Mouse (Mus musculus): ENCODE results near the gene Cotl1.
A peak's percentile ranks its signal among the peaks of the same experiment; 100 is the strongest.

Cotl1 gene

DNA sequence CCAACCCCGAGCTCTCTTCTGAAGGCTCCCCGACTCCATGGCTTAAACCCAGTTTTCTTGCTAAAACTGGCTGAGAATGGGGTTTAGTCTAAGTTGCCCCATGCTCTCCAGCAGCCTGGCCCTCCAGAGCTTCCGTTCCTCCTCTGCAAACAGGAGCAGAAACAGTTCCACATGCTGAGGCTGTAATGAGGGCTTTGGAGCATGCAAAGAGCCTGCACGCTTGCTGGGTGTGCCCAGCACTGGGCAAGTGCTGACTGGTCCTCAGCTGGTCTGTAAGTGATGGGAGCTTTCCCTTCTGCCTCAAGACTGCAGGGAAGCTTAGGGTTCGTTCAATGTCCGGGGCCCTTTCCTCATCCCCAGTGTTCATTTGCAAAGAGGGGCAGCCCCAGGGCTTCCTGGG is 24.1 kb downstream of the Cotl1 start:
- no peak for DNase-seq

DNA sequence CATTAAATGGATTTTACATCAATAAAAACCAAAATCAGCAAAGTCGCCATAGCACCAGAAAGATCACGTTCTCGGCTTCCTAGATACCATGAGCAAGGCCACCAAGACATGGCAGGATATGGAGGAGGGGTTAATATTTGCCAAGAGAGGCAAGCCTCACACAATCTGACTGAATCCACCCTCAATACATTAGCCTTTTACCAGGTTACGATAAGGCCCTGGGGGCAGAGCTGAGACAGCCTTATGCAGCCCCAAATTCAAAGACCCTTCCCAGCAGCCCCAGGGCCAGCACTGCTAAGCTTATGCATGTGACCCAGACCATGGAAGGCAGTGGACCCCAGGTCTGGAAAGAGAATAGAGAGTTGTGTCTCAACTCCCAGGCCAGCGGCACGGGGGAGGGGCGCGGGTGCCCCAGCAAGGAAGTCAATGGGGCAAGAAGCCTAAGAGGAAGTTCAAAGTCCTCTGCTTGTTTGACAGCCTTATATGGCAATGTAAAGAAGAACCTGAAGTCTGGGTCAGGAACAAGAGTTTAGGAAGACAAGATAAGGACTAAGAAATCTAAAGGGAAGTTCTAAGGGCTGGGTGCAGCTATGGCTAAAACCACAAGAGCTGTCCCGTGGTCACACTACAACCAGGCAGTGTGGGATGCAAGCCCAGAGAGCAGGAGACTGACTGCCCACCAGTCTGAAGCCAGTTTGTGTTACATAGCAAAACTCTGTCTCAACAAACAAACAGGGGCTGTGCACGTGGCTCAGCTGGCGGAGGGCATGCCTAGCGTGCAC is 27.5 kb downstream of the Cotl1 start:
- peak; percentile 72 to 78 for DNase-seq

DNA sequence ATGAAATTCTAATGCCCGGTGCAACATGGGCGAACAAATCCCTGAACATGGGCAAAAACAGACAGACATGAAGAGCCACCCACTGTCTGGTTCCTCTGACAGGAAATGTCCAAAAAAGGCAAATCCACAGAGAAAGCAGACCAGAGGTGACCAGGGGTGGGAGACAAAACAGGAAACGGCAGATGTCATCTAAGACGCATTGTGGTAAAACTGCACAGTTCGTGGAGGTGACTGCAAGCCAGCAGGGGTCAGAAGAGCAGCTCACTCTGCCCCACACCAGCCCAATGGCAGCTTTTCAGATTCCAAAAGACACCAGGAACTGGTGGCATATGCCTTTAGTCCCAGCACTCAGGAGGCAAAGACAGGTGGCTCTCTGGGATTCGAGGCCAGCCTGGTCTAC is 28.4 kb downstream of the Cotl1 start:
- peak; percentile 49 to 63 for DNase-seq

DNA sequence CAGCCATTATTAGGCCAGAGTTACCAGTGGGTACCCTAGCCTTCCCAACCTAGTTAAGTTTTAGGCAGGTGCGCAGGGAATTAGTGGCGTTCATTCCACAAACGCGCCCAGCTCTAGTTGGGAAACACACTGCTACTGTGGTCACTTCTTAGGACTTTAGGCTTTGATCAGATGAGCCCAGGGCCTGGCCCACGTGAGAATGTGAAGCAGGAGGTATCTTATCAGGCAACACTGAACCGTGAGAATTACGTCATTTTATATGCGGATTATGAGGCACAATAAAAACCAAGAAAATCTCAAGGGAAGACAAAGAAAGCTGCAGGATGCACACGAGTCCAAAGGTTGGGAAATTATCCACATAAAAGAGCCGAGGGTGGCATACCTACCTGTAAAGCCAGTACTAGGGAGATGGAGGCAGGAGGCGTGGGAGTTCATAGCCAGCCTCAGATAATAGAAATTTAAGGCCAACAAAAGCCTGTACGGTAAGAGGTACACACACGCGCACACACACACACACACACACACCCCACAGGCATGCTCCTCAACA is 29.3 kb downstream of the Cotl1 start:
- DNase-seq, result no peak

DNA sequence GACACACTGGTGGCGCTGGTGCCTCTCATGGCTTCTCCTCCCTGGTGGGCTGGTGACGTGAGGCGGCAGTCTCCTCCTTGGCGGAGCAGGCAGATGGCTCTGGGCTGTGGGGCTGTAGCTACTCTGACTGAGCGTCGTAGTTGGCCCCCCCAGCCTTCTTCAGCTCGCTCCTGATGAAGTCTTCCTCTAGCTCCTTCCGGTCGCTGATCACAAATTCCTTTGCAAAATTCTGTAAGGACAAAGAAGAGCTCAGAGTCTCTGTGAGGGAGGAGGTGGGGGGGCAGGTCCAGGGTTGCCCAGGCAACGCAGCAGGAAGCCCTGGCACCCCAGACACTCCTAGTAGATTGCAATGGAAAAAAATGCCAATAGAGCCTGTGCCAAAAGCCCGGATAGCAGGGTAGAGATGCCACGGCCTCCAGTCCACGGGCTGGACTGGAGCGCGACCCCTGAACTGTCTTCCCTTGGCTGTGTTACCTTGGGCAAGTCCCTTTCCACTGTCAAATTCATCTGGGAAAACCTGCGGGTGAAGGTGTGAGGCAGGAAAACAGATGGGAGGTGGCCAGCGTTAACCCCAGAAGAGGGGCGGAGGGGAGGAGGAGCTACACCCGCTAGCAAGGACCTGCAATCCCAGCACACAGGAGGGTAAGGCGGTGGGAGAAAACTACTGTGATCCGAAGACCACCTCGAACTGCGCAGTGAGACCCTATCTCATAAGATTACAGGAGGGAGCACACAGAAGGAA is 30.0 kb downstream of the Cotl1 start:
- DNase-seq, result no peak

DNA sequence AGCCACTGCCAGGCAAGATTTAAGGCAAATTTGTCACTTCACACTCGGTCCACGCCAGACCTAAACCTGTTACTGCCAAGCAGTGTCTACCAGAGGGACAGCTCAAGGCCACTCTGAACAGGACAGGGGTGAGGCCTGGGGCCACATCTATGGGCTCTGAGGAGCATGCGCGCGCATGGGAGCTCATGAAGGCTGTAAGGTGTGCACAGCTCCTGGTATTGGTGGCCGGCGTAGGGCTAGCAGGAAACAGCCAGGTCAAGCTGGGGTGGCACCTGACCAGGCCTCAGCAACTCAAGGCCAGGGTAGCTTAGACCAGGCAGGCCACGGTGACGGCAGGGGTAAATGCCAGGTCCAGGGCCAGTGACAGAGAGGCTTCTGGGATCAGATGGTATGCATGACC is 30.7 kb downstream of the Cotl1 start:
- no peak for DNase-seq

DNA sequence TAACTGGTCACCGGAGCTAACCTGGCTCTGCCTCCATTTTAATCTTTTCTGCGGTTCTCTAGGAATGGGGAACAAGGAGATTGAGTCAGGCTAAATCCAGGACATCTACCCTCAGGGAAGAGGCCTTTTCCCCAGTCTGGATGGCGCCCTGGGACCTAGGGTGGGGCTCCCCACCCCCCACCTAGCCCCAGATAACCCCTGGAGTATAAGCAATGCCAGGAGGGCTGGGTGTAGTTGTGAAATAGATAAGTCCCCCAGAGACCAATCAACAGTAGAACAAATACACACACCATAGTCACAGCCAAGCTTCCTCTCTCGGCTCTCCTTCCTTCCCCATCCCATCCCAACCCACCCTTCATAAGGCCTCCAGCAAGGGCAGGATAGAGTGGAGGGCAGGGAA is 32.7 kb downstream of the Cotl1 start:
- no peak for DNase-seq

DNA sequence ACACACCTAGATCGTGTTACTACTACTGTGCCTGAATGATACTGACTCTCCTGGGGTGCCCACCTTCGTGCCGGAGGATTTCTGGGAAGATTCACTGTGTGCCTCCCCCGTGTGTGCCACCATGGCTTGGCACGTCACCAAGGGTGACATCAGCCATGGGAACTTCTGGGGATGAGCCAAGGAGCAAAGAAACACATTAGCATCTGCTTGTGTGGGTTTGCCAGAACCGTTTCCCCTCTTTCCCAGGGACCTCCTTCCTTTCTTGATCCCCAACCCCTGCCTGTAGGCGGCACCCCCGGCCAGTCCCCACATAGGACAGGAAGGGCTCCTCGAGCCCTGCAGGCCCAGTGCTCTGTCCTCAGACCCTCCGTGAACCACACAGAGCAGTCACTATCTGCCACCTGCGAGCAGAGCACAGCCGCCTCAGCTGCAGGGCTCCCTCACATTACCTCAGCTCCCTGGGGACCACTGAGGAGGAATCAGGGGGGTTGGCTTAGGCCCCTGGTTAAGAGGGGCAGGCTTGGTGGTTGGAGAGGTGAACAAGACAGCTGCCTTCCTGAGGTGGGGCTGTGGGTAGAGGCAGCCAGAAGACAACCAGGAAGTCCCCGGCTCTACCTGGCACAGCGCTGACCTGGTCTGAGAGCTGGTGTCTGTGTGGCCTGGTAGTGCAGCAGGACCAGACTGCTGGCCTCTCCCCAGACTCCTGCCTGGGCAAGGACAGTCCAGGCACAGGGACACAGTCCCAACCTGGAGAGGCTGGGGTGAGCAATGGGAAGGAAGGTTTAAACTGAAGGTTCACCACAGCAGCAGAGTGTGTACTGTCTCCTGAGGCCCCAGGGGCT is 33.7 kb downstream of the Cotl1 start:
- peak in 1 of 2 experiments; percentile 48 for DNase-seq

DNA sequence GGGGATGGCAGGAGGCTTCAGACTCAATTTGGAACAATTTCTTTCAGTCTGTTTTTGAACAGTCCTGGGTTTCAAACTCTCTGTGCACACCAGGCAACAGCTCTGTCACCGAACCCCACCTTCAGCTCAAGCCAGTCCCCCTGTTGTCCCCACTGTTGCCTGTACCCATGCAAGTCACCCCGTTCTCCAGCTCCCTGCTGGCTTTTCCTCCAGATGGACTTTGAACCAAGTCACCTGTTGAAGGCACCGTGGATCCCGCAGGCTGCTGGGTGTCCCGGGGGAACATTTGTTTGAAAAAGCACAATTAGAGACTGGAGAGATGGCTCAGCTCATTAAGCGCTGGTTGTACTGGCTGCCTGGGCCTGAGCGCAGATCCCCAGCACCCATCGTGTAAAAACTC is 35.1 kb downstream of the Cotl1 start:
- no peak for DNase-seq

DNA sequence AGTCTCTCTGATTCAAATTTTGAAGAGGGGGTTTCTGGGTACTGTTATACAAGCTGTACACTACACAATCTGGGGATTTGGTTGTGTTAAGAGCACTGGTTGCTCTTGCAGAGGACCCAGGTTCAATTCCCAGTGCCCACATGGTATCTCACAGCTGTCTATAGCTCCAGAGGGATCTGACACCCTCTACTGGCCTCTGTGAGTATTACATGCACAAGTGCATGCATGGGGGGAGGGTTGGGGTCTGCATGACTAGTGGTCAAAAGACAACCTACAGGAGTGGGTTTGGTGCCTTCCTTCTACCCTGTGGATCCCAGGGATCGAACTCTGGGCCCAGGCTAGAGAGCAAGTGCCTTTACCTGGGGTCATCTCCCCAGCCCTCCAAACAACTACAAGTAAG is 37.8 kb downstream of the Cotl1 start:
- DNase-seq, result no peak

DNA sequence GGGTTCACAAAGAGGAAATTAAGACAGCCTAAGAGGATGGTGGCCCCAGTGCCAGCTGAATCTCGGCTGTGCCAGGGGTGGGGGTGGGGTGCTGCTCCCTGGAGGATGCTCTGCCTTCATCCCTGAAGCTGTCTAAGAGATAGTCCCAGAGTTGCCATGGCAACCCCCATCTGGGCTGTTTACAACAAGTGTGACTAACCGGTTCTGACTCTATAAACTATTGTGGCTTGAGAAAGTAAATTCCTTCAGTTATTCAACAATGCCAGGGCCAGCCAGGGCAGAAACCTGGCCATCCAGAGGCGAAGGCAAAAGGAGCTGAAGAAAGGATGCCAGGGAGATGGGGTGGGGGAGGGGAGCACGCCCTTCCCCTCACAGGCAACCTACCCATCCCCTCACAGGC is 39.2 kb downstream of the Cotl1 start:
- DNase-seq, result no peak

DNA sequence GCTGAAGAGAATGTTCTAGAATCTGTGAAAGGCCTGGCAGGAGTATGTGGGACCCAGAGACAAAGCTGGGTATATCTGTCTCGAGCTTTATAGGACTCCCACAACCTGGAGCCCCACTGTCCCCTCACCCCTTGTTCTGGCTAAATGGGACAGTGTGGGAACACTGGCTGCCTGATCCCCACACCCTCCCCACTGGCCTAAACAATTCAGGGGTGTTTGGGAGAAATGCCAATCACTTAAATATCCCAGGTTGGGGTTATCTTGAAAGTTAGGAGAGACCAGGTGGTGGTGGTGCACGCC is 41.4 kb downstream of the Cotl1 start:
- no peak for DNase-seq

DNA sequence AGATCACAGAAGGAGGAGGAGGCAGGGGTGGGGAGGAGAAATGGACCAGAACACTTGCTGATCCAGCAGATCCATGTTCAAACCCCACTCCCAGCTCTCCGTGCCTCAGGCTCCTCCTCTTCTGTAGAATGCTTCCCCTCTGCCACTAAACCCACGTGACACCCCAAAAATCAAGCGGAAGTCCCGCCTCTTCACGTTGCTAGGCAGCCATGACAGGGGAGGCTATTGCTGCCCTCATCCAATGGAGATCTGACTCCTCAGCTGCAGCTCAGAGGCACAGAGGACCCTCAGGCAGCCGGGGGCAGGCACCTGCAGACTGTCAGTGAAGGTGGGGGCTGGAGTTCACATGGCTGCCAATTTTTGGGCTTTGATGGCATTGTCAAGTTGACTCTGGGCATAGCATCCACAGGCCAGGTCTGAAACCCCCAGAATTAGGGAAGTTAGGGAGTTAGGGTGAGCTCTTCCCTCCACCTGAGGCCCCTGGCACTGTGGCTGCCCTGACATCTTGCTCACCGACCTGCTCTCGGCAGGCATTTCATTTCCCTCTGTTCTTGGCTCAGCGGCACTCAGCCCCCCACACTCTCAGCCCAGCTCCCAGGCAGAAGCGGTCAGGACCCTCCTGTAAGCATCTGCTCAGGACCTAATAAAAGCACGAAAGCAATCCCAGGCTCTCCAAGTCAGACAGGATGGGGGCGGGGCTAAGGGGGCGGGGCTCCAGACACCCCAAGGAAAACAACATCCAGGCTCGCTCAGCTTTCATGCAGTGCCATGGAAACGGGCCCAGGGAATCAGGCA is 42.0 kb downstream of the Cotl1 start:
- DNase-seq, result peak; percentile 86 to 94

DNA sequence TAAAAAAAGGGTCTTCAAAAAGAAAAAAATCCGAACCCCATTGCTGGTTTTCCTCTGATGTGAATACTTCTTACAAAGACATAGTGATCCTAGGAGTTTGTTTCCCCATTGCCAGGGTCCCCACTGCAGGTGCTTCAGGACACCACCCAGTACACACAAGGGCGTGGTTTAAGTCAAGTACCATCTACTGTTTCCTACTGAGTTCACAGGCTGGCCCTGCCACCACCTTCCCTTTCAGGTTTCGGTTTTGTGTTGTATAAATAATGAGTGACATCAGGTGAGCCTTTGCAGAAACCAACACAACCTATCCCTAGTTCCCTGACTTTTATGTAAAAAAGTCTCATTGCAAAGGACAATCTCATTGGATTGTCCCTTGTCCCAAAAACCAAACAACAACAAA is 44.7 kb downstream of the Cotl1 start:
- no peak for DNase-seq

DNA sequence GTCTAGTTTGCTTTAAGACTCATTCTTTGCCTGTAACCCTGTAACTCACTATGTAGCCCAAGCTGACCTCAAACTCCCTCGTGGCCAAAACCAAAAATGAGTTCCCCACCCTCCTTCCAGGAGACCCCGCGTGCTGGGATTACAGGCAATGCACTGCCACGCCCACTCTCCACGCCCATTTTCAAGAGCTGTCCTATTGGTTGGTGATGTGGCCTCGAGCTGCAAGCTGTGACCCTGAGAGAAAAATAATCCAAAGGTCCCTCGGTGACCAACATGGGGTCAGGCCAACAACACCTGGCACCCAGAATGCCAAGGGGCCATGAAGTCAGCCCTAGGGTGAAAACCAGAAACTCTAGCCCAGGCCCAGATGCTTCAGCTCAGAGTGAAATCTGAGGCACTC is 45.7 kb downstream of the Cotl1 start:
- no peak for DNase-seq

DNA sequence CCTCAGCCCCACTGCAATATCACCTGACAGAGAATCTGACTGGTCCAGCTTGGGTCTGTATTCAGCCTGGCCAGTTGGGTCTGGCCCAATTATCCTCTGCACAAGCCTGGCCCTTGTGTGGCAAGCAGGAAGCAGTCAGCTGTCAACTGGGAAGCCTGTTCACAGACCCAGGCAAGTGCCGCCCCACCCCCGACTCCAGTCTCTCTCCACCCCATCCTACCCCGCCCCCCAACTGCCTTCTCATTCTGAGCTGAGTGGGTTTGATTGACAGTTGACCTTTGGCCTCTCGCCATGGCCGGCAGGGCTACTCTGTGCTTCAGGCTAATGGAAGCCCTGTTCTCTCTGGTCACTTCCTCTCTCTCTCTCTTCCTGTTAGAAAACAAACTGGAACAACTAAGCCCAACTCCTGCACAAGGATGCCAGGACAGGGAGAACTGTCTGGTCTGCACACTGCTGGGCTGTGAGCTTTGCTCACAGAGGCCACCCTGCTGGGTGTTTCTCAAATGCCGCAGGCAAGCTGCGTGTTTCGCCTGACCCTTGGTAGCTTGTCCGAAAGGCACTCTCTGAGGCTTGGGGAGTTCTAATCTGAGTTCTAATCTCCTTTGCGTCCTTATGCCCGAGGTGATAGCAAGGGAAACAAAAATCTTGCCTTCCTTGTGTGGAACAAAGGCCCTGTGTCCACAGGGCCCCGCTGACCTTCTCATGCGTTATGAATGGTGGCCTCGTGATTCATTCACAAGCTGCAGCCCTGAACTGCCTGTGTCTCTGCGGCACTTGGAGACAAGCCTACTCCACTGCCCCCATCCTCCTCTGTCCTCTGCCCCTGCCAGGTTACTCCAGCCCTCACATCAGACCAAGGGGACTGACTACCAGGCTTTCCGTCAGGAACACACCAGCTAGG is 48.3 kb downstream of the Cotl1 start:
- DNase-seq, result no peak

DNA sequence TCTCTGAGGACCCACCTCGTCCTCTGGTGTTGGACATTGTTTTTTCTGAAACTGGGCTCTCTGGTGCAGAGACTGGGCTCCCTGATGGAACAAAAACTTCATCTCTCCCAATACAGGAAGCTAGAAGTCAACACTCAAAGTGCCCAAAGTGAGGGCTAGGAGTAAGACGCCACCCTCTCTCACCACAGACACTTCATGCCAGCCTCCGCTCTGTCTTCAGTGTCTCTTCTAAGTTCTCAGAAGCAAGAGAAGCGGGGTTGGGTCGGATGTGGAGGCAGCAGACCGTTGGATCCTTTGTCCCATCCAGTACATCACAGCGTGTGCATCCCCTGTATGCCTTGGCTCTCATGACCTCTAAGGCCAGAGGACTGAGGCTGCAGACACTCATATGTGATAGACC is 50.8 kb downstream of the Cotl1 start:
- DNase-seq, result no peak

DNA sequence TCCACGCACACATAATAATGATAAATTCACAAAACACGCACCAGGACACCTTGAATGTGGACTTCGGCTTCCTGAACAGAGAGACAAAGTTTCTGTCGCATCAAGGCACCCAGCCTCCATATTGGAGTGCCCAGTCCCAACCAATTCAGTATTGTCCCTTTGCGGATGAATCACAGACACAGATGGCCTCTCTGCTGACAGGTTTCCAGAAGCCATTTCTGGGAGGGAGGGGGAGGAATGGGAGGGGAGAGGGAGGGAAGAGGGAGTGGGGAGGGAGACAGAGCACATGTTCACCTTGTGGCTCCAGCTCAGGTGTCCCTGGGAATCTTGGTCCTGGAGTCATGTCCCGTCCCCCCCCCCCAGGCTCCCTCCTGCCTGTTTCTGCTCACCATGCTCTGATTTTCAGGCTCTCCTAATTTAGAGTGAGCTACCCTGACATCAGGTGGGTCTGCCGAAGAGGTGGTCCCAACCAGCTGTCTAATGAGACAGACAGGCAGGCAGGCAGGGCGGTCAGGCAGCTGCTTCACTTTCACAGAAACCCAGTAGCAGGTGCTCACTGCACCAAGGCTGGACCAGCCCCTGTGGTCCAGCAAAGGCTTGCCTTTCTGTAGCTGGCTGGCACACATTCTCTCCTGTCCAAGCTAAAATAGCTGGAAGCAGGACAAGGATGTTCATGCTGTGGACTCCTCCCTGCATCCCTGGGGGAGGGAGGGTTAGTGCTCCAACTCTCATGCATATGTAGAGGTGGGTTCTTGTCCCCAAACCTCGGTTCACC is 51.5 kb downstream of the Cotl1 start:
- no peak for DNase-seq

DNA sequence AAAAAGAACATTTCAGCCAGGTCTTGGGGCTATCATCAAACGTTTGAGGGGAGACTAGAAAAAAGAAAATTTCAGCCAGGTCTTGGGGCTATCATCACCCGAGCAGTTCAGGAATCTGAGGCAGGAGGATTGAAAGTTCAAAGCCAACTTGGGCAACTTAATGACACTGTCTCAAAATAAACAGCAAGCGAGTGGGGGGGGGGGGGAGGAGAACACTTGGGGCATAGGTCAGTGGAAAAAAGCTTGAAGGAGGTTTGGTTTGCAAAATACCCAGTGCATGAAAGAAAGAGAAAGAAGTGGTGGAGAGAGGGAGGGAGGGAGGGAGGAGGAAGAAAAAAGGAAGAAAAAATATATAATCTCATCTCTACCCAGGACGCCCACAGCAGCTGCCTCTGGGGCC is 53.0 kb downstream of the Cotl1 start:
- no peak for DNase-seq

DNA sequence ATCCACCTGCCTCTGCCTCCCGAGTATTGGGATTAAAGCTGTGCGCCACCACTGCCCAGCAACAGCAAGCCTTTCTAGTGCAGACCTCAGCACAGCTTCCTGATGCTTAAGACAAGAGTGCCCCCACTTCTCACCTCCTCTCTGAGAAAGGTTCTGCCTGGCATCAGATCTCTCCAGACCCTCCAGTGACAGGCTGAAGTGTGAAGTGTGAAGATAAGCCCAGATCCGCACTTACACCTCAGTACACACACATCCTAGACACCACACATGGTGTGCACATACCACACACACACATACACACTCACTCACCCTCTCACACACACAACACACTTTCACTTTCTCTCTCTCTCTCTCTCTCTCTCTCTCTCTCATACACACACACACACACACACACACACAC is 53.5 kb downstream of the Cotl1 start:
- no peak for DNase-seq

Data from thymus, postnatal 36 days (tissue).